Mouse (Mus musculus) ES-E14 (cell line): Measurements from ENCODE around the gene Cbfa2t3. TPM values are rescaled to one million over a fixed set of nuclear protein-coding genes. Genes with fewer than 3 reads are reported as not detected.

Experiments
- DNase-seq: peaks from one replicate; pipeline ENCODE4 v3.0.0-alpha.2; 2013; ENCODE audit warnings: low read depth, low spot score
- H3K27ac ChIP-seq: 2 replicates; pipeline ENCODE4 v1.5.1; 2012; ENCODE audit warnings: low read depth, mild to moderate bottlenecking, low read length, moderate library complexity, mixed read lengths; ENCODE audit not compliant: poor library complexity, insufficient read depth, severe bottlenecking
- H3K36me3 ChIP-seq: 2 replicates; pipeline ENCODE4 v1.6.1; 2012; ENCODE audit warnings: mild to moderate bottlenecking, low read length, moderate library complexity, mixed read lengths; ENCODE audit not compliant: control insufficient read depth, poor library complexity, insufficient read depth, severe bottlenecking
- H3K4me1 ChIP-seq, 2 experiments: fragments of 150-350 bp in 1 of 2; sonication (generic) in 1 of 2; 2 replicates each; pipeline ENCODE4 v1.6.1; 2012; ENCODE audit warnings: low read length in 2 of 2, mild to moderate bottlenecking in 1 of 2, mixed read lengths in 1 of 2; ENCODE audit not compliant: control insufficient read depth in 2 of 2, insufficient read depth in 2 of 2, poor library complexity in 1 of 2
- H3K4me3 ChIP-seq, 2 experiments: fragments of 150-350 bp in 1 of 2; sonication (generic) in 1 of 2; 2 replicates each; pipeline ENCODE4 v1.5.1; 2012; ENCODE audit warnings: low read length in 2 of 2, low read depth in 1 of 2, mild to moderate bottlenecking in 1 of 2, mixed read lengths in 1 of 2; ENCODE audit not compliant: insufficient read depth in 1 of 2, poor library complexity in 1 of 2, severe bottlenecking in 1 of 2
- H3K9ac ChIP-seq: 2 replicates; pipeline ENCODE4 v1.6.1; 2012; ENCODE audit warnings: low read depth, mild to moderate bottlenecking, low read length, mixed read lengths; ENCODE audit not compliant: poor library complexity, insufficient read depth, severe bottlenecking
- H3K9me3 ChIP-seq: fragments of 150-350 bp; sonication (generic); 2 replicates; pipeline ENCODE4 v1.6.1; 2012; ENCODE audit warnings: low read depth, mild to moderate bottlenecking, low read length; ENCODE audit not compliant: control insufficient read depth, insufficient read depth
- CHD2 ChIP-seq: IDR thresholded peaks from 2 replicates; pipeline ENCODE4 v1.6.1; 2014; ENCODE audit warnings: mild to moderate bottlenecking, low read depth, low read length, inconsistent platforms
- HCFC1 ChIP-seq: IDR thresholded peaks from 2 replicates; pipeline ENCODE4 v1.6.1; 2012; ENCODE audit warnings: low read length, inconsistent platforms, borderline replicate concordance; ENCODE audit not compliant: insufficient read depth
- MAFK ChIP-seq: IDR thresholded peaks from 2 replicates; pipeline ENCODE4 v1.6.1; 2014; ENCODE audit warnings: mild to moderate bottlenecking, low read depth, low read length, inconsistent platforms; ENCODE audit not compliant: insufficient read depth
- ZC3H11A ChIP-seq: IDR thresholded peaks from 2 replicates; pipeline ENCODE4 v1.6.1; 2012; ENCODE audit warnings: low read depth, mild to moderate bottlenecking, inconsistent platforms, low read length, borderline replicate concordance
- ZNF384 ChIP-seq: IDR thresholded peaks from 2 replicates; pipeline ENCODE4 v1.6.1; 2012; ENCODE audit warnings: low read depth, low read length, inconsistent platforms
- in situ Hi-C, 2 experiments: fragments of 600-800 bp; cut with MboI; formaldehyde crosslinking; loops; one replicate each; pipeline ENCODE4 v1.15.1; 2025; ENCODE audit warnings: low sequenced_read_pairs in 2 of 2, inconsistent platforms in 1 of 2; ENCODE audit not compliant: unreplicated experiment in 2 of 2
- total RNA-seq: library from RNA; depleted of rRNA; stranded (reverse); fragments of 300-350 nt; gene quantifications from 2 replicates; pipeline ENCODE4 v1.2.3, GENCODE M21; 2012

Gene Cbfa2t3
- total RNA-seq, 1 experiment = 0.36 TPM

DNA sequence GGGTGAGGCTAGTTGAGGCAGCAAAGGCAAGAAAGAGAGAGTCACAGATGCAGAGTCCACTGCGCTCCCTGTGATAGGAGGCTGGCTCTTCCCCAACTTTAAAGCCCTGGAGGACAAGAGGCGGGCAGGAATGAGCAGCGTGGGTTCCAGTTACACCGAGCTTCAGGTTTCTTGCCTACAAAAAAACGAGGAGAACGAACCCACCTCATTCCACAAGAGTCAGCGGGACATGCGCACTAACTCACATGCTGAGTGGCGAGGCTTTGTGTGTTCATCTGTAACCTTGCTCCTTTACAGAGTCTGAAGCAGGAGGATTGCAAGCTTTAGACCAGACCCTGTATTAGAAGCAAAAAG lies 40.1 kb downstream of the Cbfa2t3 start:
- Histone ChIP-seq H3K9me3 (no peaks in the 10 kb centered on the region), H3K36me3 (no peaks in the 10 kb centered on the region), H3K4me3 (no peak overlapping the region), H3K27ac (no peak overlapping the region), H3K4me1 (no peaks in the 10 kb centered on the region), H3K9ac (no peak overlapping the region)
- TF ChIP-seq CHD2 = no peak
- TF ChIP-seq HCFC1 = no peak
- no peak for TF ChIP-seq MAFK
- no peak for TF ChIP-seq ZNF384
- TF ChIP-seq ZC3H11A = no peak
- in situ Hi-C loops = no loop called here
- DNase-seq = no peak

GRCm38 (mm10) chr8:122658149-122658806 lies 40.6 kb downstream of the Cbfa2t3 start:
- H3K9me3 ChIP-seq = no peaks in the 10 kb centered on the region
- H3K4me3 ChIP-seq = no peak overlapping the region
- H3K4me1 ChIP-seq = peaks cover 0 to 2% of the 10 kb centered on the region in 2 experiments; a peak in 1 of 4 replicates
- in situ Hi-C loops = no loop called here
- H3K9ac ChIP-seq = no peak overlapping the region
- no peaks in the 10 kb centered on the region for H3K36me3 ChIP-seq
- no peak for TF ChIP-seq CHD2
- TF ChIP-seq HCFC1 = no peak
- no peak for TF ChIP-seq ZC3H11A
- no peak for TF ChIP-seq MAFK
- no peak for TF ChIP-seq ZNF384
- DNase-seq = no peak
- no peak overlapping the region for H3K27ac ChIP-seq

DNA sequence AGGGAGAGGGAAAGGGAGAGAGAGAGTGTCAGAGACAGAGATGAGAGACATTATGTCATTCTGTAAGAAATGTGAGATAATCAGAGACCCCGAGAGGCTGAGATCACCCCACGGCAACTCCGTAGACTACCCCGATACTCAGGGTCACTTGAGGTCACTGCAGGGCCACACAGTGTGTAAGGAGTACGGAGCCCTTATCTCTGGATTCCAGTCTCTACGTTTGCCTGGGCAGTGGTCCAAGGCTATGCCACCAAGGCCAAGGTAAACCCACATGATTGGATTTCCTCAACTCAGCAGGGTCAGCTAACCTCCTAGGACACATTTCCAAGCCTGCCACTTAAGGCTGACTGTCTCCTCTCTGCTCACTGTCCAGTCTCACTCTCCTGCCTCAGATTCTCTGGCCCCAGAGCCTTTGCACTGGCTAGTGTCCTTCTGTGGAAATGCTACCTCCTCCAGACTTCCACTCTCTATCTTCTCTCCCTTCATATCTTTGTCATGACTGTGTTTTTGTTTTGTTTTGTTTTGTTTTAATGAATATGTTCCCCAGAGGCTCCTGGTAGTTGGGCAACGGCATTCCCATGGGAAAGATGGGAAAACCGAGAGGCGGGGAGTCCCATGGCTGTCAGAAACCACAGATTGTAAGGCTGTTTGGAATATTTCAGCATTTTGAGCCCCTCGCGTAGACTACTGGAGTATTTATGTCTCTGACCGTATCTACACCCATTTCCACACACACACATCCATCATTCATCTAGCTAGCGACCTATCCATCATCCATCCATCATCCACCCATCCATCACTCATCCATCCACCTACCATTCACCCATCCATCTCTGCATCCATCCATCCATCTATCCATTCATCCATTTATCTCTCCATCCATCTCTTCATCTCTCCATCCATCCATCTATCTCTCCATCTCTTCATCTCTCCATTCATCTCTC lies 42.6 kb downstream of the Cbfa2t3 start:
- TF ChIP-seq ZNF384 = no peak
- no peak for TF ChIP-seq HCFC1
- TF ChIP-seq ZC3H11A = no peak
- TF ChIP-seq CHD2 = no peak
- TF ChIP-seq MAFK = no peak
- peaks cover 0 to 8% of the 10 kb centered on the region in 2 experiments; a peak in 1 of 4 replicates for H3K4me1 ChIP-seq
- H3K9me3 ChIP-seq = no peaks in the 10 kb centered on the region
- no peak overlapping the region for H3K4me3 ChIP-seq
- DNase-seq = no peak
- no peaks in the 10 kb centered on the region for H3K36me3 ChIP-seq
- in situ Hi-C loops = no loop called here
- no peak overlapping the region for H3K9ac ChIP-seq
- H3K27ac ChIP-seq = no peak overlapping the region

DNA sequence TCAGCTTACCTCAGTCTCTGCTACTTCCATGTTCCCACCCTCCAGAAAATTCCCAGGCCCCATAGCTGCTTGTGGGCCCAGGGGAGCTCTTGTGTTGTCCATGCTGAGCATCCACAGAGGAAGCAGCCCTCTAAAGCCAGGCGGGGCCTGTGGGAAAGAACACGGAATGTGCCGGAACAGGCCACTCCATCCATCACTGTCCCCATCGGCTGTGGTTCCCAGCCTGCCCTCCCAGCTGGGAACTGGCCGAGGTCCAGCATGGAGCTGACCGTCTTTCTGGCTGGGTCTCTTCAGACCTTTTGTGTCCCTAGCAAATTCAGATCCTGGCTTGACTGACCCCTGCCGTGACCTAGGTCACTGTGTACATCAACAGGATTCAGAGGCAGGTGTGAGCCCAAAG lies 44.1 kb downstream of the Cbfa2t3 start:
- no peak for TF ChIP-seq HCFC1
- TF ChIP-seq CHD2 = no peak
- TF ChIP-seq ZNF384 = no peak
- TF ChIP-seq MAFK = no peak
- no peak for TF ChIP-seq ZC3H11A
- Histone ChIP-seq H3K4me3 (no peak overlapping the region), H3K27ac (no peak overlapping the region), H3K36me3 (no peaks in the 10 kb centered on the region), H3K9me3 (no peaks in the 10 kb centered on the region), H3K4me1 (peaks cover 0 to 8% of the 10 kb centered on the region in 2 experiments; a peak in 1 of 4 replicates), H3K9ac (no peak overlapping the region)
- DNase-seq = no peak
- in situ Hi-C loops = no loop called here
